Mouse (Mus musculus) bone marrow, adult 2 months (tissue): ENCODE data around the gene Gja8.

Experiments
- CTCF ChIP-seq: fragments of 200-500 bp; IDR thresholded peaks from 2 replicates; pipeline ENCODE4 v1.5.1; 2011; ENCODE audit warnings: low read length, control low read depth; ENCODE audit not compliant: control insufficient read depth, insufficient read depth
- POLR2A ChIP-seq: fragments of 200-500 bp; IDR thresholded peaks from 2 replicates; pipeline ENCODE4 v1.6.1; 2011; ENCODE audit warnings: low read depth, mild to moderate bottlenecking, control low read depth, low read length, borderline replicate concordance; ENCODE audit not compliant: control insufficient read depth

GRCm38 (mm10) chr3:96953489-96954233, 27.8 kb upstream of the Gja8 start:
- no peak for TF ChIP-seq CTCF
- TF ChIP-seq POLR2A: no peak
